Mouse (Mus musculus): ENCODE measurements around the gene Klhl22.

Klhl22 gene

DNA sequence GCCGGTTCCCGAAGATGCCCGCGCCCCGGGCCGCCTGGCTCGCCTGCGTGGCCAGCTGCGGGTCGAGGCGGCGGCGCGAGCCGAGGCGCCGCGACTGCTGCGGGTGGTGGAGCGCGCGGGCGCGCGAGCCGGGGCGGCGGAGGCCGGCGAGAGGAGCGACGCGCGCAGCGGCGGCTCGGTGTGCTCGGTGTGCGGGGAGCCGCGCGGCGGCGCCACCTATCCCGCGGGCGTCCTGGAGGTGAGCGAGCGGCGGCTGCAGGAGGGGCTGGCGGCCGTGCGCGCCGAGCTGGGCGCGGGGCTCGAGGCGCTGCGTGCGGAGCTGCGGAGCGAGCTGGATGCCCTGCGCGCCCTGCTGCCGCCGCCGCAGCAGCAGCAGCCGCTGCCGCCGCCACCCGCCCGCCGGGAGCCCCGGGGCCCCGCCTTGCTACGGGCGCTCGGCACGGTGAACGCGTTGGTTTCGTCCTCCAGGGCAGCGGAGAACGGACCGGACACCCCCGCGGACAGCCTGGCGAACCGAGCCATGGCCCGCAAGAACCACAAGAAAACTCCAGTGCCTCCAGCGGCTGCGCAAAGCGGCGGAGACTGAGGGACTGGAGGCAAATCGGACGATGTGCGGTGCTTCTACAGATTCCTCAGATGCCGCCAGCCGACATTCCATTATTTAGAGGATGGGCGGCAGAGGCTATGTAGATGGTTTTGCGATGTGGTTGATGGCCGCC, 74.4 kb downstream of the Klhl22 start:
- no peak for DNase-seq (ENCODE audit: low spot score)

DNA sequence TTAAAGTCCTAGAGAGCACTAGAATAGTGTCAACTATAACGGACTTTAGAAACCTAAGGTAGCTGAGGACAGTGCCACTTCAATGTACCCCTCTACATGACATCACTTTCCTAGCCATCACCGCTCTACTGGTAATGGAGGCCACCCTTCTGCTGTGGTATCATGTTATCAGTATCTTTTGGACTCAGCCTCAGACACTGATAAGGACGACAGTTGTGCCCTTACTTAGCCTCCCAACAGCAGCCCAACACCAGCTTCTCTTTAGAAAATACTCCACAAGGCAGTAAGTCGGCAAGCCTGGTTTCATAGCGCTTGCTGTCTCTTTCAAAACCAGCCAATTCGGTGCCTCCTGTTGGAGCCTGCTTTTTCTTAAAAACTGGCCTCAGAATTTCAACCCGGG, 75.1 kb downstream of the Klhl22 start:
- DNase-seq (ENCODE audit: low spot score), result no peak

DNA sequence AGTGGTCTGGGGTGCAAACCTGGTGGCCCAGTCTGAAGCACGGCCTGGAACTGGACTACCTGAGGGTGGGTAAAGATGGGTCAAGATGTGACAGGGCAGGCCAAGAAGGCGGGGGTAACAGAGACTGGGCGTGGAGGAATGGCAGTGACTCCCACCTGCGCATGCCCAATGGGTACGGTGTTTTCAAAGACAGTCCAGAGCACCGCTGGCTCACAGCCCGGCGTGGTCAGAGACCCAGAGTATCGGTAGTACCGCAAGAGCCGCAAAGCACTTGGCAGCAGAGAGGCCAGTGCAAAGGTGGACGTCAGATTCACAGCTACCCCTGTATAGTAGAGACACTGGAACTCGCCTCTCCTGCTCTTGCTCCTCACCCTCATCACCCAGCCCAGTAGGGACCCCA, 76.1 kb downstream of the Klhl22 start:
- no peak for DNase-seq (ENCODE audit: low spot score)

DNA sequence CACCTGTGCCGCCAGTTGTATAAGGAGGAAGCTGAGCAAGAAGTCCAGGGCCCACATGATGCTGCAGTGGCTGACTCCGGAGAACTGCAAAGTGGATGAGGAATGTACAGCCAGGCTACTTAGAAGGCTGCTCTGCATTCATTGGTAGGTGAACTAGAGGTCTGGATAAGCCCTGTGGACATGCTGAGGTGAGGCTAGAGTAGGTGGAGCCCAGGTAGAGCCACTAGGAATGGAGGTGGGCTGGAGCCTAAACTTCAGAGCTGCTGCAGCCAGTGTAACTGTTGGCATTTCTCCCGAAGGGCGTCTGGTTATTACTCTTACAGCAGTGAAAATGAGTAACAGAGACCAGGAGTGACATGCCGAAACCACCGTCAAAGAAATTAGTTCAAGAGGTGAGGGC, 78.6 kb downstream of the Klhl22 start, which contains the start of gene Car15:
Gene Car15 (minus strand): TSS at position 314 of the 400 bp plus-strand sequence.
- no peak for DNase-seq (ENCODE audit: low spot score)

DNA sequence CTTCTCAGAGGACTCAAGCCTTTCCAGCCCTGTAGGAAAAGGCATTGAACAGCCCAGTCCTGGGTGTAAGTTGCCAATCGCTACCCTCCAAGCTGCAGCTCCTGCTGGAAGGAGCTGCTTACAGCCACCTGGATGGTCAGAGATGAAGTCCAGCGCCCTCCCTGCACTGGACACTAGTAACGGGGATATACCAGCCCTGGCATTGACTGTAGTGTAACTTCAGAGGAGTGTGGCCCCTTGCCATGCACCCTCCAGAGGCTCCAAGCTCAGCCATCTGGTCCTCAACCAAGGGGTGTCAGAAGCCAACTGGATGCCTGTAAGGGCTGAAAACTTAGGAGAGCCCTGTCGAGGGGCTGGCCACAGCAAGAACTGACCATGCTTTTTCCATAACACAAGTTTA, 80.6 kb downstream of the Klhl22 start:
- DNase-seq (ENCODE audit: low spot score), result no peak

DNA sequence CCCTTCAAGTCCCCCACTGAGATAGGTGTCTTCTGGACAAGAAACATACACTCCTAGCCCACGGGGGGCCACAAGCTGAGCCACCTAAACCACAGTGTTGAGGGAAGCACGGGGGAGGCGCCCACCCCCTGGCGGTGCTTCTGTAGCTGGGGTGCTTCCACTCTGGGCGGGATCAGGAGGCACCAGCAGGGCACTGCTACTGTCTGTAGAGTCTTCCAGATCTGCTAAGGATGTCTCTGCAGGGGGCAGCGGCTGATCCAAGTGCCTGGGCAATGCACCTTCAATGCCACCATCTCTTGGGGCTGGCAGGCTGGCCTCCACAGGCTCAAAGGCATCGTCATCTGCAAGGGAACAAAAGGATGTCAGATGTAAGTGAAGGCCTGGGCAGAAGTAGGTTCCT, 83.0 kb downstream of the Klhl22 start:
- DNase-seq (ENCODE audit: low spot score), result no peak

Data from spleen, adult 12 weeks (tissue).